Mouse (Mus musculus) C2C12 (cell line): ENCODE measurements at regions not wholly inside any gene's neighbourhood (a gene's known extent, or its start where the extent isn't known, plus 50 kb on each side); places are given as distances from the start of the nearest gene placed in this dataset.

Experiments
- CTCF ChIP-seq: IDR thresholded peaks from one replicate; pipeline ENCODE4 v1.5.1; 2011; ENCODE audit not compliant: control insufficient read depth, insufficient read depth, insufficient read length
- FOSL1 ChIP-seq: IDR thresholded peaks from one replicate; pipeline ENCODE4 v1.8.0; 2011; ENCODE audit warnings: mild to moderate bottlenecking, low read length; ENCODE audit not compliant: poor library complexity, insufficient read depth, severe bottlenecking
- MAX ChIP-seq: IDR thresholded peaks from one replicate; pipeline ENCODE4 v1.6.1; 2011; ENCODE audit warnings: mild to moderate bottlenecking, control low read depth
- MYOD1 ChIP-seq: IDR thresholded peaks from one replicate; pipeline ENCODE4 v1.6.1; 2011; ENCODE audit warnings: low read depth; ENCODE audit not compliant: control insufficient read depth, insufficient read length
- MYOG ChIP-seq: IDR thresholded peaks from one replicate; pipeline ENCODE4 v1.6.1; 2011; ENCODE audit not compliant: control insufficient read depth, insufficient read length; ENCODE audit errors: extremely low read depth
- USF1 ChIP-seq: IDR thresholded peaks from one replicate; pipeline ENCODE4 v1.6.1; 2011; ENCODE audit warnings: low read depth, mild to moderate bottlenecking, control low read depth, moderate library complexity

DNA sequence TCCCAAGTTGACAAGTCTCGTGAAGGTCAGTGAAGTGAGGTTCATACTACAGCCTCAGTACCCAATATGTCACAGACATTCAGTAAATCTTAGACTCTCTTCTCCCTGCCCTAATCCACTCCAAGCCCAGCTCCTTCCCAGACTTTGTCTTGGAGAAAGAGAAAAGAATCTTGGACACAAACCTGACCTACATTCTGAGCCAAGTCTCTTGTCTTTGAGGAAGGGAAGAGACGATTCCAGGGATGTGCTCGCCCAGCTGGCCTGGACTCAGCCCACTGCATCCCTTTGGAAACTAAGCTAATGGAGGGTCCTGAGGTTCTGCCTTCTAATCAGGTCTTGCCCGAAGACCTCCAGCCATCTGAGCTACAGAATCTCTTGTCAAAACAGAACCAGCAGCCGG is 61.2 kb upstream of the Adpgk start:
- TF ChIP-seq CTCF, result no peak
- TF ChIP-seq MYOD1, result no peak
- TF ChIP-seq MAX, result no peak
- TF ChIP-seq FOSL1, result no peak
- TF ChIP-seq USF1, result no peak
- no peak for TF ChIP-seq MYOG
